Mouse (Mus musculus) liver, embryonic 16.5 days (tissue): ENCODE results near the gene Akain1. TPM values are rescaled to one million over a fixed set of nuclear protein-coding genes. Genes with fewer than 3 reads are reported as not detected.
A peak's percentile ranks its signal among the peaks of the same experiment; 100 is the strongest.

Source experiments
- ATAC-seq: fragments of 200-750 bp; cut with Nextera tagmentation; 2 replicates; pipeline ENCODE4 v1.8.0; 2017; ENCODE audit warnings: low read depth, mild to moderate bottlenecking, moderate number of reproducible peaks, moderate library complexity
- H3K27ac ChIP-seq: fragments of 300-500 bp; sonication (generic); 2 replicates; pipeline ENCODE4 v1.5.1; 2014; ENCODE audit warnings: mild to moderate bottlenecking, low read length
- H3K27me3 ChIP-seq: fragments of 300-500 bp; sonication (generic); 2 replicates; pipeline ENCODE4 v1.6.1; 2014; ENCODE audit warnings: low read depth, low read length, mixed read lengths; ENCODE audit not compliant: control insufficient read depth, insufficient read depth
- H3K36me3 ChIP-seq: fragments of 300-500 bp; sonication (generic); 2 replicates; pipeline ENCODE4 v1.6.1; 2014; ENCODE audit warnings: mild to moderate bottlenecking; ENCODE audit not compliant: control insufficient read depth, insufficient read depth
- H3K4me1 ChIP-seq: fragments of 300-500 bp; sonication (generic); 2 replicates; pipeline ENCODE4 v1.6.1; 2014; ENCODE audit warnings: low read depth, low read length, mixed read lengths; ENCODE audit not compliant: control insufficient read depth
- H3K4me2 ChIP-seq: fragments of 300-500 bp; sonication (generic); 2 replicates; pipeline ENCODE4 v1.6.1; 2014; ENCODE audit warnings: low read depth, low read length, mixed read lengths
- H3K4me3 ChIP-seq: fragments of 300-500 bp; sonication (generic); 2 replicates; pipeline ENCODE4 v1.5.1; 2014; ENCODE audit warnings: low read depth, mild to moderate bottlenecking, low read length
- H3K9ac ChIP-seq: fragments of 300-500 bp; sonication (generic); 2 replicates; pipeline ENCODE4 v1.6.1; 2014; ENCODE audit warnings: low read depth, low read length
- H3K9me3 ChIP-seq: fragments of 300-500 bp; sonication (generic); replicated peaks from 2 replicates; pipeline ENCODE4 v1.6.1; 2016; ENCODE audit warnings: low read length; ENCODE audit not compliant: control insufficient read depth
- WGBS: fragments of 180-500 bp; shearing (Covaris S2); extraction: QIAGEN DNeasy Blood & Tissue Kit; methylation state at CpG from one replicate; pipeline ENCODE4 v1.1.7; 2014; ENCODE audit not compliant: insufficient replicate concordance; 5-methylcytosine and 5-hydroxymethylcytosine counted together
- polyA plus RNA-seq: library from polyadenylated mRNA; unstranded; fragments of >200 nt; fragmentation: Nextera tagmentation; extraction: Ambion mirVana; gene quantifications from 2 replicates; pipeline ENCODE4 v1.2.1, GENCODE M21; 2015

Akain1 gene
- polyA plus RNA-seq, 1 experiment from 2014 or later: not detected

DNA sequence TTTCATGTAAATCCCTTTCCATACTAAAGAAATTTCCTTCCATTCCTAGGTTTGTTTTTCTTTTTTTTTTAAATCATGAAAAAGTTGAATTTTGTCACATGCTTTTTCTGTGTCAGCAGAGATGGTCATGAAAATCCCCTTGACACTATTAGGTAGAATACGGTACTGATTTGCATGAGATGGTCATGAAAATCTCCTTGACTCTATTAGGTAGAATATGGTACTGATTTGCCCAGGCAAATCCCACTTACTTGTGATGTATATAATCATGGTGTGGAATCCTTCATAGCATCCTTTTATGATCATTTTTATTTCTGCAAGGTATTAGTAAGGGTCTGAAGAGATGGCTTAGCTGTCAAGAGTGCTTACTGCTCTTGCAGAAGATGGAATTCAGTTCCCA is 17.5 kb upstream of the Akain1 start:
- no peak for ATAC-seq
- H3K27me3 ChIP-seq: no peaks in the 10 kb centered on the region
- no peak overlapping the region for H3K9ac ChIP-seq
- no peak overlapping the region for H3K4me3 ChIP-seq
- H3K4me1 ChIP-seq: no peaks in the 10 kb centered on the region; the same call in none of the 2 replicates
- no peak overlapping the region for H3K27ac ChIP-seq
- no peaks in the 10 kb centered on the region for H3K36me3 ChIP-seq
- WGBS: 13% methylated on average over 1 of the region's 1 CpGs
- no peaks in the 10 kb centered on the region for H3K9me3 ChIP-seq
- no peak overlapping the region for H3K4me2 ChIP-seq

DNA sequence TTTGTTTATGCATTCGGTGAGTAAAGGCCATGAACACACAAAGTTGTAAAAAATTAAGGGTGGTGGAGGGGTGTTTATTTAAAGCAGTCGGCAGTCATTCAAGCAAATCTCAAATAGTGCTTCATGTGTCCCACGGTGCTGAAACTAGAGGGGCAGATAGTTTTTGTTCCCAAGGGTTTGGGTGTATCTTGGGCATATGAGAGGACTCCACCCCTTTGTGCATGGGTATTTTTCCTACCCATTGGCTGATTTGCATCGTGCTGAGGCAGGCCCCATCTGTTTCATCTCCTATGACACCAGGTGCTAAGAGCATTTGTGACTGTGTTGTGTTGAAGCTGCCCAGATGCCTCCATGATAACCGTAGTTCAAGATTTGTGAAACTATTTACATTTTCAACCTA is 1.3 kb upstream of the Akain1 start:
- peaks cover 3% of the 10 kb centered on the region for H3K4me1 ChIP-seq
- no peak overlapping the region for H3K4me3 ChIP-seq
- no peak for ATAC-seq
- peaks cover 30% of the 10 kb centered on the region for H3K27me3 ChIP-seq
- no peak overlapping the region for H3K4me2 ChIP-seq
- 49% methylated on average over 5 of the region's 5 CpGs for whole genome bisulfite sequencing
- no peaks in the 10 kb centered on the region for H3K9me3 ChIP-seq
- H3K9ac ChIP-seq: no peak overlapping the region
- no peak overlapping the region for H3K27ac ChIP-seq
- H3K36me3 ChIP-seq: no peaks in the 10 kb centered on the region

GRCm38 (mm10) chr17:69438486-69438885 is 640 bp upstream of the Akain1 start:
- 31% methylated on average over 14 of the region's 14 CpGs for WGBS
- Histone ChIP-seq H3K27ac (no peak overlapping the region), H3K4me1 (peaks cover 3% of the 10 kb centered on the region), H3K4me2 (peak overlapping the region; percentile 61; the same call in 1 of the 2 replicates), H3K4me3 (no peak overlapping the region), H3K9ac (no peak overlapping the region), H3K9me3 (no peaks in the 10 kb centered on the region), H3K27me3 (peaks cover 30% of the 10 kb centered on the region), H3K36me3 (no peaks in the 10 kb centered on the region)
- no peak for ATAC-seq

DNA sequence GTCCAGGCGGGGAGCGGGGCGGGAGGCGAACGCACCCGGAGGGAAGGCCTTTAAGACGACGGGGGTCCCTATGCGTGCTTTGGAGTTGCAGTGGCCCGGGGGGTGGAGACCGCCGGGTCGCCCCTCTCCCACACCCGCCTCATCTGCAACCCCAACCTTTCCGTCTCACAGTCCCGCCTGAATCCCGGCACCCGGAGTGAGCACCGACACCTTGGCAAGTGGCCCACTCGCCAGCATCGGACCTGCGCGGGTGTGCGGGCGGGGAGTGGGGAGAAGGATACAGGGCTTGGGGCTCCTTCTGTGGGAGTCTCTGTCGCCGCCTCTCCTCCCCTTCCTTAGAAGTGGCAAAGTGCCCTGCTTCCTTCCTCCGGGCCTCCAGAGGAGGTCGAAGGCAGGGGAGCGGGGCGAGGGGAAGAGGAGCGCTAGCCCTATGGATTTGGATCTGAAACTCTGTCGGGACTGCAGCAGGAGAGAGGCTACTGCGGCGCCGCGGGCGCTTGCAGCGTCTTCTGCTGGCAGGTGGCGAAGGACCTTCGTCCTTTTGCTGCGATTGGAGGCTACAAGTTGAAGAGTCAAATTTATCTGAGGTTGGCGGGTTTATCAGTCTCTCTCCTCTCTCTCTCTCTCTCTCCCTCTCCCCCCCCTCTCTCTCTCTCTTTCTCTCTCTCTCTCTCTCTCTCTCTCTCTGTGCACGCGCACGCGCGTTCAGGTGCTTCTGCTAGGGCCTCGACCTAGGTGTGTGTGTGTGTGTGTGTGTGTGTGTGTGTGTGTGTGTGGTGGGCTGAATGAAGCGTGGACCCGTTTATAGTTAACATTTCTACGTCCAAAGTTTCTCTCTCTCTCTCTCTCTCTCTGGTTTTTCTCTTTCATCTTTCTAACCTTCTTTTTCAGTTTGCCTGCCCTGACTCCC is 700 bp downstream of the Akain1 start:
- ATAC-seq: no peak
- H3K4me2 ChIP-seq: peak overlapping the region; percentile 38
- H3K36me3 ChIP-seq: no peaks in the 10 kb centered on the region
- H3K27ac ChIP-seq: no peak overlapping the region
- no peaks in the 10 kb centered on the region for H3K9me3 ChIP-seq
- H3K27me3 ChIP-seq: peaks cover 30% of the 10 kb centered on the region
- H3K9ac ChIP-seq: no peak overlapping the region
- H3K4me1 ChIP-seq: peaks cover 3% of the 10 kb centered on the region
- WGBS: 2% methylated on average over 50 of the region's 52 CpGs
- H3K4me3 ChIP-seq: peak overlapping the region; percentile 35

DNA sequence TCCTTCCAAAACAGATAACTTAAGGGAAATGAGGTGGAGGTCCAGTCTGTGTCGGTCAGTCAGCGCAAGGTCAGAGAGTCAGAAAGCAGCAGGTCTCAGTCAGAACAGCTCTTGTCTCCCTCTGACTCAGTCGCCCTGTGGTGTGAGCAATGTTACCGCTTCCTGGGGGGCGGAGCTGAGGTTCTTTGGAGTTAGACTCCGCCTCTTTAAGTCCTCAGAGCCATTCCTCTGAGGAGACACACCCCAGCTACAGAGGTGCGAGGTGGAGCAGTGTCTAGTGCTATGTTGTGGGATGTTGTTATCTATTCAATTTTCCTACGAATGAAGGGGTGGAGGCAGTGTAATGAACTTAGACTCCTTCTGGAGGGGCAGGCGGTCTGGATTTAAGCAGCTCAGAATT is 1.9 kb downstream of the Akain1 start:
- peaks cover 30% of the 10 kb centered on the region for H3K27me3 ChIP-seq

DNA sequence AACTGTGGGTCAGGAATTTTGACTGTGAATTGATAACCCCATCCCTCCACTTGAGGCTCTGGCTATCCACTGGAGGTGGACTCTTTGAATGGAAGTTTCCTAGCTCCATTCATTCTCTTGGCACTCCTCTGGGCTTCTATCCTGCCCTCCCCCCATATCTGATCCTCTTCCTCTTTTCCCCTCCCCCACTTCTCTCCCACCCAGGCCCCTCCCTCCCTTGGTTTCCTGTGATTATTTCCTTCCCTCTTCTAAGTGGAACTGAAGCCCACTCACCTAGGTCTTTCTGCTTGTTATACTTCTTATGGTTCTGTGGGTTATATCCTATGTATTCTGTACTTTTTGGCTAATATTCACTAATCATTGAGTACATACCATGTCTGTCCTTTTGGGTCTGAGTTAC is 9.6 kb downstream of the Akain1 start:
- Histone ChIP-seq H3K27ac (no peak overlapping the region), H3K4me3 (no peak overlapping the region), H3K36me3 (no peaks in the 10 kb centered on the region), H3K4me1 (no peaks in the 10 kb centered on the region), H3K4me2 (no peak overlapping the region), H3K27me3 (no peaks in the 10 kb centered on the region), H3K9ac (no peak overlapping the region), H3K9me3 (no peaks in the 10 kb centered on the region)
- no peak for ATAC-seq

More for the DNA sequence above, 1.9 kb downstream of the Akain1 start:
- Histone ChIP-seq H3K36me3 (no peaks in the 10 kb centered on the region), H3K4me2 (no peak overlapping the region), H3K4me3 (no peak overlapping the region), H3K9me3 (no peaks in the 10 kb centered on the region), H3K4me1 (peaks cover 3% of the 10 kb centered on the region), H3K27ac (no peak overlapping the region), H3K9ac (no peak overlapping the region)
- 8% methylated on average over 9 of the region's 9 CpGs for WGBS
- ATAC-seq: peak; percentile 27; the same call in 1 of the 2 replicates

- no peaks in the 10 kb centered on the region for H3K9me3 ChIP-seq
- no peak overlapping the region for H3K27ac ChIP-seq
- H3K9ac ChIP-seq: no peak overlapping the region
- 61% methylated on average over 7 of the region's 7 CpGs for WGBS
- no peak for ATAC-seq
- no peak overlapping the region for H3K4me3 ChIP-seq
- no peaks in the 10 kb centered on the region for H3K4me1 ChIP-seq
- no peaks in the 10 kb centered on the region for H3K27me3 ChIP-seq
- no peaks in the 10 kb centered on the region for H3K36me3 ChIP-seq
- no peak overlapping the region for H3K4me2 ChIP-seq
Measured at GRCm38 (mm10) chr17:69461680-69462079, 22.6 kb downstream of the Akain1 start.

GRCm38 (mm10) chr17:69463037-69463436 is 23.9 kb downstream of the Akain1 start:
- no peaks in the 10 kb centered on the region for H3K27me3 ChIP-seq
- 66% methylated on average over 3 of the region's 3 CpGs for WGBS

GRCm38 (mm10) chr17:69471171-69471570 is 32.0 kb downstream of the Akain1 start:
- no peak for ATAC-seq
- Histone ChIP-seq H3K9me3 (no peaks in the 10 kb centered on the region), H3K36me3 (no peaks in the 10 kb centered on the region), H3K9ac (no peak overlapping the region), H3K27me3 (no peaks in the 10 kb centered on the region), H3K4me1 (no peaks in the 10 kb centered on the region), H3K27ac (no peak overlapping the region), H3K4me2 (no peak overlapping the region), H3K4me3 (no peak overlapping the region)
- 47% methylated on average over 10 of the region's 10 CpGs for WGBS

More at GRCm38 (mm10) chr17:69463037-69463436, 23.9 kb downstream of the Akain1 start:
- H3K27ac ChIP-seq: no peak overlapping the region
- H3K9ac ChIP-seq: no peak overlapping the region
- H3K9me3 ChIP-seq: no peaks in the 10 kb centered on the region
- no peaks in the 10 kb centered on the region for H3K36me3 ChIP-seq
- H3K4me2 ChIP-seq: no peak overlapping the region
- no peak for ATAC-seq
- H3K4me1 ChIP-seq: no peaks in the 10 kb centered on the region
- H3K4me3 ChIP-seq: no peak overlapping the region
